Mouse (Mus musculus) testis, postnatal 14 days (tissue): Measurements from ENCODE around the gene Gripap1.
"Not testable (repeated sequence)": the region's sequence is repeated elsewhere in the genome, so short reads cannot be mapped to it uniquely, and the experiment has no call there.

Experiments used
- DNase-seq: peaks from one replicate; pipeline ENCODE4 v3.0.0; 2021; ENCODE audit warnings: low spot score

The Gripap1 gene

GRCm38 (mm10) chrX:7778450-7779244 is 10.9 kb upstream of the Gripap1 start:
- no peak for DNase-seq

- no peak for DNase-seq
Observed at GRCm38 (mm10) chrX:7779294-7779693, 10.3 kb upstream of the Gripap1 start.

GRCm38 (mm10) chrX:7782603-7783092 is 6.9 kb upstream of the Gripap1 start:
- DNase-seq: no peak

- DNase-seq: no peak
Observed at GRCm38 (mm10) chrX:7790309-7790708, 744 bp downstream of the Gripap1 start.

GRCm38 (mm10) chrX:7793361-7793760 is 3.8 kb downstream of the Gripap1 start:
- no peak for DNase-seq

- DNase-seq: peak; percentile 11
Observed at GRCm38 (mm10) chrX:7795016-7795415, 5.5 kb downstream of the Gripap1 start.

- DNase-seq: no peak
Observed at GRCm38 (mm10) chrX:7797327-7797726, 7.8 kb downstream of the Gripap1 start.

- DNase-seq: not testable (repeated sequence)
Observed at GRCm38 (mm10) chrX:7802157-7802556, 12.6 kb downstream of the Gripap1 start.

GRCm38 (mm10) chrX:7815016-7815415 is 25.5 kb downstream of the Gripap1 start:
- DNase-seq: not testable (repeated sequence)

GRCm38 (mm10) chrX:7821865-7822779 is 32.6 kb downstream of the Gripap1 start, which contains the start of gene Kcnd1:
Kcnd1 (plus strand) TSS chrX:7822289.
- no peak for DNase-seq

GRCm38 (mm10) chrX:7837146-7837545 is 47.6 kb downstream of the Gripap1 start:
- peak; percentile 10 for DNase-seq

- DNase-seq: no peak
Observed at GRCm38 (mm10) chrX:7840842-7841162, 51.2 kb downstream of the Gripap1 start.

- DNase-seq: peak; percentile 96
Observed at GRCm38 (mm10) chrX:7841163-7842162, 51.9 kb downstream of the Gripap1 start, which contains the start of gene Otud5. Otud5 (plus strand) TSS chrX:7841364.

GRCm38 (mm10) chrX:7842318-7842717 is 52.8 kb downstream of the Gripap1 start:
- peak; percentile 35 for DNase-seq

- no peak for DNase-seq
Observed at GRCm38 (mm10) chrX:7847845-7848244, 58.3 kb downstream of the Gripap1 start.

GRCm38 (mm10) chrX:7854578-7854977 is 65.0 kb downstream of the Gripap1 start:
- DNase-seq: no peak

- DNase-seq: no peak
Observed at GRCm38 (mm10) chrX:7859191-7859753, 69.7 kb downstream of the Gripap1 start.

GRCm38 (mm10) chrX:7863181-7863580 is 73.6 kb downstream of the Gripap1 start:
- DNase-seq: no peak

- DNase-seq: no peak
Observed at GRCm38 (mm10) chrX:7864551-7864950, 75.0 kb downstream of the Gripap1 start.

- no peak for DNase-seq
Observed at GRCm38 (mm10) chrX:7865343-7865742, 75.8 kb downstream of the Gripap1 start.

- DNase-seq: no peak
Observed at GRCm38 (mm10) chrX:7865786-7866185, 76.2 kb downstream of the Gripap1 start.
